Mouse (Mus musculus): Measurements from ENCODE around the gene Fam169a. TPM values are rescaled to one million over a fixed set of nuclear protein-coding genes. Genes with fewer than 3 reads are reported as not detected.

Fam169a gene
- polyA plus RNA-seq (2012; rRNA removed), result 0.29 and 0.30 TPM in 2 replicates

DNA sequence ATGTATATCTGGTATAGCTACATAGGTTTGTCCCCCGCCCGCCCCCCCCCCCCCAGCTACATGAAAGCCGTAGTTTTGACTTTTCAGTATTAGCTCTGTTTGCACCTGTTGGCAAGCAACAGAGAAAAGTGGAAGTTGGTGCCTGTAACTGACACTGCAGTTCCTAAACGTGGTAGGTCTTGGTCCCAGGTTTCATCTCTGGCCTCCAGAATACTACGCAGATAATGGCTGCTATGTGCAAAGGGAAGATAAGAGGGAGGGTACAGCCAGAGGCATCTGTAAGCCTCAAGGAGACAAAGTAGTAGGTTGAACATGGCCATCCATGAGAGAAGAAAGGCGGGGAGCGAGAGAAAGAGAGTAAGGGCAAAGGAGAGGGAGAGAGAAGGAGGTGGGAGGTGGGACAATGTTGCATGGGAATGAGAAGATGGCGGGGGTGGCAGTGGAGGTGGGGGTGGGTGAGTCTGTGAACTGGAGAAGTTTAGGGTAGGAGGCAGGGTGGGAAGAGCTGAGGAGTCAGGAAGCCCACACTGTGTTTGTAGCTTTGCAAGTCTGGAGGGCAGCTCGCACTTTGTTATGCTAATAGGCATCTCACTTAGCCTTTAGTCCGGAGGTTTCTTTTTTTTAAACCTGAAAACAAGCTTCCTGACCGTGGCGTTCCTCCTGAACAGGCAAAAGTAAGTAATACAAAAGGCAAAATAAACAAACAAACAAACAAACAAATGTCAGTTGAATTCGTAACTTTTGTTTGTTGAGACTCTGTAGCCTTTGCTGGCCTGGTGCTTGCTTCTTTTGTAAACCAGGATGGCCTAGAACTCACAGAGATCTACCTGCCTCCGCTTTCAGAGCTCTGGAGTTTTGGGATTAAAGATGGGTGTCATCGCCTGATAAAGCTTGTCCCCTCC lies at the start of gene Fam169a:
TSS of gene Fam169a (plus strand) at position 638 of the 902 bp plus-strand sequence.

GRCm38 (mm10) chr13:97034262-97034661 lies 32.8 kb upstream of the Fam169a start, which contains the start of gene 1700029F12Rik:
Gene 1700029F12Rik (minus strand): TSS chr13:97034362.

DNA sequence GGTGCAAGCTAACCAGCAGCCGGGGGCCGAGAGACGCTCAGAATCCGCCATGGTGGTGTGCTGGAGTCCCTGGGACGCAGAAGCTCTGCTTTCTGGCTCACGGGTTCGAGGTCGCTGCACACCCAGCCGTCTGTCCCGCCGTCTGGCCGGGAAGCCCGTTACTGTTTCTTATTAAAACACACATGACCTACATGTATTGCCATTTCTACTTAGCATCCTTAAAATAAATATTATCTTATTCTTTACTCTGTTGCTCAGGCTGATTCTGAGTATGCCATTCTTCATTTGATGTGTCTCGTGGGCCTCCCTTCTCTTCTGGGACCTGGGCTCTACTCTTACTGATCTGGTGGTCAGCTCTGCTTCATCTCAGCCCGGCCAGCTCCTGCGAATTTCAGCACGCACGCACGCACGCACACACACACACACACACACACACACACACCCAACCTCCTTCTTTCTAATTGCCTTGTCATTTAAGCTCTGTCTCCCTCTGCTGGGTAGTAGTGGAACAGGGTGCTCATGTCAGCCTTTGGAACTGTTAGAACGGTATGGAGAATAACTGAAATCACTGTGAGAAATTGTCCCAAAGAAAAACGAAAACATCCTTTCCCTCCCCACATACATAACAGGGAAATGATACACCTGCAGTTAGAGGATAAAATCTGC lies 32.2 kb downstream of the Fam169a start, which contains the start of gene Gm6169:
TSS of gene Gm6169 (minus strand) at position 51 of the 666 bp plus-strand sequence.

GRCm38 (mm10) chr13:97137466-97138400 lies 70.6 kb downstream of the Fam169a start, which contains the start of the genes Gfm2 and Nsa2:
Gene Gfm2 (plus strand): TSS chr13:97137937.
Gene Nsa2 (minus strand): TSS chr13:97137937.

Other genes with a start within 250 kb of the Fam169a start
- 0.94 and 1.4 TPM in 2 replicates for gene Gcnt4, start 142.6 kb upstream of the Fam169a start, polyA plus RNA-seq (2012; rRNA removed)
- not detected in 2 replicates for gene 1700029F12Rik, start 32.9 kb upstream of the Fam169a start, polyA plus RNA-seq (2012; rRNA removed)
- gene Gm6169, start 32.0 kb downstream of the Fam169a start, polyA plus RNA-seq (2012; rRNA removed), result 0.45 and 0.73 TPM in 2 replicates
- gene Gfm2, start 70.7 kb downstream of the Fam169a start, polyA plus RNA-seq (2012; rRNA removed), result 11.4 and 12.1 TPM in 2 replicates
- gene Nsa2, start 70.7 kb downstream of the Fam169a start, polyA plus RNA-seq (2012; rRNA removed), result 35.4 and 35.9 TPM in 2 replicates
- 22.2 and 23.0 TPM in 2 replicates for gene Hexb, start 131.1 kb downstream of the Fam169a start, polyA plus RNA-seq (2012; rRNA removed)
- 4.5 and 4.7 TPM in 2 replicates for gene Enc1, start 173.8 kb downstream of the Fam169a start, polyA plus RNA-seq (2012; rRNA removed)